Mouse (Mus musculus): ENCODE data around the gene Tmem9.
A peak's percentile ranks its signal among the peaks of the same experiment; 100 is the strongest.

GRCm38 (mm10) chr1:136047432-136047831 is 39.5 kb downstream of the Tmem9 start:
- TF ChIP-seq CTCF (IDR thresholded peaks at IDR 0.05): peak; percentile 55
- TF ChIP-seq EP300 (IDR thresholded peaks at IDR 0.05; ENCODE audit: insufficient read depth, low read depth, low read length): no peak

All from heart, adult 2 months (tissue).